Mouse (Mus musculus) urinary bladder, postnatal 4 days (tissue): ENCODE data around the gene Mrps23.

Experiments
- DNase-seq, 2 experiments: peaks; one replicate each; pipeline ENCODE4 v3.0.0; 2021 to 2022; ENCODE audit warnings: low spot score in 2 of 2

Mrps23 gene

GRCm38 (mm10) chr11:88207697-88208096, 3.5 kb downstream of the Mrps23 start:
- DNase-seq = no peak

- no peak for DNase-seq
Measured at GRCm38 (mm10) chr11:88211824-88212582, 7.8 kb downstream of the Mrps23 start.

- no peak for DNase-seq
Measured at GRCm38 (mm10) chr11:88213757-88214156, 9.6 kb downstream of the Mrps23 start.

- DNase-seq = no peak
Measured at GRCm38 (mm10) chr11:88214881-88215831, 11.0 kb downstream of the Mrps23 start.

- DNase-seq = no peak
Measured at GRCm38 (mm10) chr11:88216231-88216685, 12.1 kb downstream of the Mrps23 start.

- no peak for DNase-seq
Measured at GRCm38 (mm10) chr11:88218155-88218554, 14.0 kb downstream of the Mrps23 start.

GRCm38 (mm10) chr11:88218586-88218985, 14.4 kb downstream of the Mrps23 start:
- DNase-seq = no peak

GRCm38 (mm10) chr11:88221929-88222475, 17.8 kb downstream of the Mrps23 start:
- DNase-seq = no peak

GRCm38 (mm10) chr11:88227001-88227957, 23.1 kb downstream of the Mrps23 start:
- DNase-seq = no peak

- no peak for DNase-seq
Measured at GRCm38 (mm10) chr11:88231213-88231790, 27.1 kb downstream of the Mrps23 start.

- no peak for DNase-seq
Measured at GRCm38 (mm10) chr11:88233528-88234427, 29.6 kb downstream of the Mrps23 start.

GRCm38 (mm10) chr11:88234789-88235188, 30.6 kb downstream of the Mrps23 start:
- DNase-seq = no peak

GRCm38 (mm10) chr11:88235221-88236203, 31.3 kb downstream of the Mrps23 start:
- no peak for DNase-seq

GRCm38 (mm10) chr11:88240275-88240674, 36.1 kb downstream of the Mrps23 start:
- DNase-seq = no peak

- no peak for DNase-seq
Measured at GRCm38 (mm10) chr11:88240736-88241353, 36.7 kb downstream of the Mrps23 start.

- no peak for DNase-seq
Measured at GRCm38 (mm10) chr11:88241468-88242301, 37.5 kb downstream of the Mrps23 start.

- no peak for DNase-seq
Measured at GRCm38 (mm10) chr11:88245581-88246170, 41.5 kb downstream of the Mrps23 start.
